In genomic region chr10:19361539-19362293, GRCm38 (mm10) we compare ENCODE assay signal across 14 mouse cellular contexts. TPM values are rescaled to one million over a fixed set of nuclear protein-coding genes. Genes with fewer than 3 reads are reported as not detected.
DNase-seq lines count a peak whose midpoint lies in the region; ATAC-seq lines count a peak whose summit lies in the region.
"Had no signal": no experiment of that assay in that cellular context is flagged by ENCODE, and none has a peak within 500 bp of the region (broad histone marks: within the 10 kb centered on the region; RNA-seq: fewer than 3 reads in every experiment).

No protein-coding gene starts in this region.

- peak overlapping the region; percentile 62 for H3K4me2 ChIP-seq in heart, embryonic 13.5 days
- peak overlapping the region; percentile 8; the same call in 1 of the 2 replicates for H3K4me2 ChIP-seq in midbrain, embryonic 11.5 days
- no peak overlapping the region for H3K4me2 ChIP-seq in midbrain, embryonic 14.5 days (ENCODE audit: low read length)
- no peak overlapping the region for H3K4me2 ChIP-seq in forebrain, embryonic 15.5 days (replicated peaks)
- H3K4me2 ChIP-seq in neural tube, embryonic 12.5 days (replicated peaks), result peak overlapping the region; percentile 36; the same call in 1 of the 2 replicates

- intact Hi-C loops in heart, postnatal 25 days (cut with DNase I), result no loop called here

- no peak for ATAC-seq in heart, embryonic 13.5 days (ENCODE audit: extremely low read depth, insufficient number of reproducible peaks, low FRiP score, low TSS enrichment)
- ATAC-seq in midbrain, embryonic 11.5 days (ENCODE audit: low FRiP score), result peak; percentile 14; the same call in 1 of the 2 replicates
- ATAC-seq in midbrain, embryonic 14.5 days (ENCODE audit: low FRiP score, low TSS enrichment), result no peak
- ATAC-seq in forebrain, embryonic 15.5 days (replicated peaks), result 0 out of 2 replicates have a peak, but pooled peaks have one; percentile 32
- ATAC-seq in neural tube, embryonic 12.5 days (ENCODE audit: low FRiP score, low read depth), result no peak

- H3K36me3 ChIP-seq in heart, embryonic 13.5 days, result no peaks in the 10 kb centered on the region
- H3K36me3 ChIP-seq in midbrain, embryonic 11.5 days (ENCODE audit: control insufficient read depth, insufficient read depth, low read length), result no peaks in the 10 kb centered on the region
- no peaks in the 10 kb centered on the region for H3K36me3 ChIP-seq in midbrain, embryonic 14.5 days (ENCODE audit: control insufficient read depth, insufficient read depth, low read length)
- H3K36me3 ChIP-seq in forebrain, embryonic 15.5 days, result no peaks in the 10 kb centered on the region
- no peaks in the 10 kb centered on the region for H3K36me3 ChIP-seq in neural tube, embryonic 12.5 days
- H3K36me3 ChIP-seq: stomach, embryonic 15.5 days had no signal

- 2% methylated on average over 23 of the region's 23 CpGs for WGBS in heart, embryonic 13.5 days
- WGBS in midbrain, embryonic 11.5 days, result under 1% methylated on average over 23 of the region's 23 CpGs
- 2% methylated on average over 23 of the region's 23 CpGs for WGBS in midbrain, embryonic 14.5 days
- WGBS in forebrain, embryonic 15.5 days, result 2% methylated on average over 23 of the region's 23 CpGs
- WGBS in neural tube, embryonic 12.5 days, result 5% methylated on average over 23 of the region's 23 CpGs

- no peak for DNase-seq in heart, postnatal 25 days (ENCODE audit: low spot score)
- peak; percentile 94 for DNase-seq in midbrain, embryonic 11.5 days (ENCODE audit: low spot score, missing footprints)
- DNase-seq in midbrain, embryonic 14.5 days, result no peak
- DNase-seq in layer of hippocampus, adult 8-10 months (ENCODE audit: low spot score in 2 of 2), result no peak
- DNase-seq: cerebellum, adult 2 months had no signal

- no peak overlapping the region for H3K9ac ChIP-seq in heart, embryonic 13.5 days
- no peak overlapping the region for H3K9ac ChIP-seq in midbrain, embryonic 11.5 days (ENCODE audit: low read length)
- H3K9ac ChIP-seq in midbrain, embryonic 14.5 days (replicated peaks; ENCODE audit: low read length), result no peak overlapping the region
- H3K9ac ChIP-seq in forebrain, embryonic 15.5 days (replicated peaks), result no peak overlapping the region
- no peak overlapping the region for H3K9ac ChIP-seq in neural tube, embryonic 12.5 days
- H3K9ac ChIP-seq: stomach, embryonic 15.5 days had no signal

- H3K4me3 ChIP-seq in heart, embryonic 13.5 days, result peak overlapping the region; percentile 39; the same call in 1 of the 2 replicates
- no peak overlapping the region; the same call in 1 of the 2 replicates for H3K4me3 ChIP-seq in midbrain, embryonic 11.5 days (ENCODE audit: low read depth, low read length)
- no peak overlapping the region for H3K4me3 ChIP-seq in midbrain, embryonic 14.5 days (replicated peaks; ENCODE audit: low read depth, low read length)
- H3K4me3 ChIP-seq in forebrain, embryonic 15.5 days, result no peak overlapping the region
- no peak overlapping the region for H3K4me3 ChIP-seq in neural tube, embryonic 12.5 days
- H3K4me3 ChIP-seq: myocyte had no signal

- peaks cover 96% of the 10 kb centered on the region for H3K27me3 ChIP-seq in heart, embryonic 13.5 days (replicated peaks)
- peaks cover 71% of the 10 kb centered on the region for H3K27me3 ChIP-seq in midbrain, embryonic 11.5 days (ENCODE audit: control insufficient read depth, insufficient read depth, low read length)
- H3K27me3 ChIP-seq in midbrain, embryonic 14.5 days (ENCODE audit: control insufficient read depth, insufficient read depth, low read length), result peaks cover 73% of the 10 kb centered on the region
- peaks cover 76% of the 10 kb centered on the region for H3K27me3 ChIP-seq in forebrain, embryonic 15.5 days
- peaks cover 97% of the 10 kb centered on the region for H3K27me3 ChIP-seq in neural tube, embryonic 12.5 days (replicated peaks)
- H3K27me3 ChIP-seq: CH12.LX had no signal

- peaks cover 21% of the 10 kb centered on the region for H3K4me1 ChIP-seq in heart, embryonic 13.5 days
- H3K4me1 ChIP-seq in midbrain, embryonic 11.5 days (ENCODE audit: control insufficient read depth, insufficient read depth, low read length), result no peaks in the 10 kb centered on the region
- H3K4me1 ChIP-seq in midbrain, embryonic 14.5 days (ENCODE audit: control insufficient read depth, insufficient read depth, low read length), result peaks cover 5% of the 10 kb centered on the region; the same call in 1 of the 2 replicates
- peaks cover 21% of the 10 kb centered on the region for H3K4me1 ChIP-seq in forebrain, embryonic 15.5 days
- peaks cover 8% of the 10 kb centered on the region for H3K4me1 ChIP-seq in neural tube, embryonic 12.5 days

- no peak overlapping the region for H3K27ac ChIP-seq in heart, embryonic 13.5 days (replicated peaks)
- H3K27ac ChIP-seq in midbrain, embryonic 11.5 days (ENCODE audit: low read depth, low read length), result no peak overlapping the region
- no peak overlapping the region for H3K27ac ChIP-seq in midbrain, embryonic 14.5 days (replicated peaks; ENCODE audit: low read depth, low read length)
- H3K27ac ChIP-seq in forebrain, embryonic 15.5 days (replicated peaks), result no peak overlapping the region
- no peak overlapping the region for H3K27ac ChIP-seq in neural tube, embryonic 12.5 days
- H3K27ac ChIP-seq: stomach, embryonic 15.5 days had no signal

- H3K9me3 ChIP-seq in heart, embryonic 13.5 days, result no peaks in the 10 kb centered on the region
- H3K9me3 ChIP-seq in midbrain, embryonic 11.5 days (ENCODE audit: control insufficient read depth, low read length), result no peaks in the 10 kb centered on the region
- no peaks in the 10 kb centered on the region for H3K9me3 ChIP-seq in midbrain, embryonic 14.5 days (ENCODE audit: control insufficient read depth, low read length)
- no peaks in the 10 kb centered on the region for H3K9me3 ChIP-seq in forebrain, embryonic 15.5 days
- no peaks in the 10 kb centered on the region for H3K9me3 ChIP-seq in neural tube, embryonic 12.5 days
- H3K9me3 ChIP-seq: stomach, embryonic 15.5 days had no signal

RNA-seq across cellular contexts. Expression of gene Olig3, which starts 5.4 kb away (rescaled TPM):
- polyA plus RNA-seq in heart, embryonic 13.5 days (2015; fragmentation: Nextera tagmentation; extraction: Ambion mirVana), result not detected in 2 replicates
- total RNA-seq in heart, postnatal 25 days (2021), result not detected
- 18.7 and 20.7 TPM in 2 replicates for polyA plus RNA-seq in midbrain, embryonic 11.5 days (2014; fragmentation: Nextera tagmentation; extraction: Ambion mirVana)
- 1.7 and 2.0 TPM in 2 replicates for polyA plus RNA-seq in midbrain, embryonic 14.5 days (2014; fragmentation: Nextera tagmentation; extraction: Ambion mirVana)
- 0.99 and 1.6 TPM in 2 replicates for polyA plus RNA-seq in forebrain, embryonic 15.5 days (2015; fragmentation: Nextera tagmentation; extraction: Ambion mirVana)
- polyA plus RNA-seq in neural tube, embryonic 12.5 days (2016; fragmentation: Nextera tagmentation; extraction: Ambion mirVana), result 35.7 and 44.0 TPM in 2 replicates
- not detected for total RNA-seq in layer of hippocampus, adult 8-10 months (2022)
- total RNA-seq: CH12.LX; gastrocnemius, adult 8-10 months; layer of hippocampus, adult 18-20 months; left cerebral cortex, postnatal 36 days had no signal
- polyA plus RNA-seq: myocyte had no signal

Comparison
In these comparisons a context has a peak if more than half of its experiments do, and no peak if none do; other contexts are left out.
1. ATAC-seq: peak in midbrain, embryonic 11.5 days (single experiment) and forebrain, embryonic 15.5 days (single experiment); none in heart, embryonic 13.5 days (single experiment), midbrain, embryonic 14.5 days (single experiment) and neural tube, embryonic 12.5 days (single experiment).
2. H3K4me2 ChIP-seq: peak in heart, embryonic 13.5 days (single experiment), midbrain, embryonic 11.5 days (single experiment) and neural tube, embryonic 12.5 days (single experiment); none in midbrain, embryonic 14.5 days (single experiment) and forebrain, embryonic 15.5 days (single experiment).